Mouse (Mus musculus) spleen, adult 2 months (tissue): ENCODE results near the gene Trim46.

ENCODE experiments used
- CTCF ChIP-seq: fragments of 200-500 bp; IDR thresholded peaks from 2 replicates; pipeline ENCODE4 v1.5.1; 2011; ENCODE audit warnings: mild to moderate bottlenecking, inconsistent platforms; ENCODE audit not compliant: insufficient read depth, insufficient read length, insufficient replicate concordance; ENCODE audit errors: extremely low read depth
- POLR2A ChIP-seq: fragments of 200-500 bp; IDR thresholded peaks from 2 replicates; pipeline ENCODE4 v1.6.1; 2011; ENCODE audit warnings: low read depth, low read length, inconsistent platforms

DNA sequence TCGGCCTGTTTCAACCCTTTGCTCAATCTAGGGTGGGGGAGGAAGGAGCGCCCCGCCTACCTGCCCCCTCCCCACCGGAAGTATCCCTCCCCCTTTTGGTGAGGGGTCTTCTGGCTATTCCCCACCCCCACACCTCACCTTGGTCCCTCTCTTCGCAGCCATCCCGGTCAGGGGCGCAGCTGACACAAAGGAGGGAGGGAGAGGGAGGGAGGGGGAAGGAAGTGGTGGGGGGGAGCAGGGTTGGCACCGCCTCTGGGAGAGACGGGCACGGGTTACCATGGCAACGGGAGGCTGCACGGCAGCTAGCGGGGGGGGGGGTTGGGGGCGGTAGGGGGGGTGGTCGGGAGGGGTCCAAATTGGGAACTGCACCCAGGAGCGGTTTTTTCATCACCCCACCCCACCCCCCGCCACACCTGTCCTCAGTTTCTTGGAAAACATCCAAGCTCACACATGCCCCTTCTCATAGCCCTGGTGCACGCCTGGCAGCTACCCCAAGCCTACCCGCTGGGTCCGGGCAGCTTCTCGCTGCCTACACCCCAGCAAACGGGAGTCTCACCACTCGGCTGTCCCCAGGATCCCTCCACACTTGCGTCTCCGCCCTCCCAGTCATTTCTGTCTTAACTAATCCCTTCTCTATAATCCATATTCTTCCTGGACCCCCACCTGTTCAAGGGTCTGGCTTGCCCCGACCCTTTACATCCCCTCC is 974 bp downstream of the Trim46 start:
- TF ChIP-seq CTCF (no peak), POLR2A (no peak)
